Mouse (Mus musculus) liver, embryonic 16.5 days (tissue): ENCODE measurements at regions not wholly inside any gene's neighbourhood (a gene's known extent, or its start where the extent isn't known, plus 50 kb on each side); places are given as distances from the start of the nearest gene placed in this dataset.

ENCODE experiments used
- ATAC-seq: fragments of 200-750 bp; cut with Nextera tagmentation; 2 replicates; pipeline ENCODE4 v1.8.0; 2017; ENCODE audit warnings: low read depth, mild to moderate bottlenecking, moderate number of reproducible peaks, moderate library complexity
- H3K27ac ChIP-seq: fragments of 300-500 bp; sonication (generic); 2 replicates; pipeline ENCODE4 v1.5.1; 2014; ENCODE audit warnings: mild to moderate bottlenecking, low read length
- H3K27me3 ChIP-seq: fragments of 300-500 bp; sonication (generic); 2 replicates; pipeline ENCODE4 v1.6.1; 2014; ENCODE audit warnings: low read depth, low read length, mixed read lengths; ENCODE audit not compliant: control insufficient read depth, insufficient read depth
- H3K36me3 ChIP-seq: fragments of 300-500 bp; sonication (generic); 2 replicates; pipeline ENCODE4 v1.6.1; 2014; ENCODE audit warnings: mild to moderate bottlenecking; ENCODE audit not compliant: control insufficient read depth, insufficient read depth
- H3K4me1 ChIP-seq: fragments of 300-500 bp; sonication (generic); 2 replicates; pipeline ENCODE4 v1.6.1; 2014; ENCODE audit warnings: low read depth, low read length, mixed read lengths; ENCODE audit not compliant: control insufficient read depth
- H3K4me2 ChIP-seq: fragments of 300-500 bp; sonication (generic); 2 replicates; pipeline ENCODE4 v1.6.1; 2014; ENCODE audit warnings: low read depth, low read length, mixed read lengths
- H3K4me3 ChIP-seq: fragments of 300-500 bp; sonication (generic); 2 replicates; pipeline ENCODE4 v1.5.1; 2014; ENCODE audit warnings: low read depth, mild to moderate bottlenecking, low read length
- H3K9ac ChIP-seq: fragments of 300-500 bp; sonication (generic); 2 replicates; pipeline ENCODE4 v1.6.1; 2014; ENCODE audit warnings: low read depth, low read length
- H3K9me3 ChIP-seq: fragments of 300-500 bp; sonication (generic); replicated peaks from 2 replicates; pipeline ENCODE4 v1.6.1; 2016; ENCODE audit warnings: low read length; ENCODE audit not compliant: control insufficient read depth
- WGBS: fragments of 180-500 bp; shearing (Covaris S2); extraction: QIAGEN DNeasy Blood & Tissue Kit; methylation state at CpG from one replicate; pipeline ENCODE4 v1.1.7; 2014; ENCODE audit not compliant: insufficient replicate concordance; 5-methylcytosine and 5-hydroxymethylcytosine counted together

GRCm38 (mm10) chr3:128519913-128520316 is 623.8 kb upstream of the Fam241a start:
- H3K36me3 ChIP-seq: no peaks in the 10 kb centered on the region
- no peak for ATAC-seq
- H3K9ac ChIP-seq: no peak overlapping the region
- H3K4me2 ChIP-seq: no peak overlapping the region
- H3K4me1 ChIP-seq: no peaks in the 10 kb centered on the region
- H3K4me3 ChIP-seq: no peak overlapping the region
- no peaks in the 10 kb centered on the region for H3K9me3 ChIP-seq
- 69% methylated on average over 6 of the region's 6 CpGs for WGBS
- no peaks in the 10 kb centered on the region for H3K27me3 ChIP-seq
- no peak overlapping the region for H3K27ac ChIP-seq

- no peak for ATAC-seq
- 66% methylated on average over 4 of the region's 4 CpGs for WGBS
- H3K4me2 ChIP-seq: no peak overlapping the region
- no peak overlapping the region for H3K9ac ChIP-seq
- H3K4me1 ChIP-seq: no peaks in the 10 kb centered on the region
- H3K36me3 ChIP-seq: no peaks in the 10 kb centered on the region
- H3K27ac ChIP-seq: no peak overlapping the region
- H3K9me3 ChIP-seq: no peaks in the 10 kb centered on the region
- no peak overlapping the region for H3K4me3 ChIP-seq
- H3K27me3 ChIP-seq: no peaks in the 10 kb centered on the region
Observed at GRCm38 (mm10) chr3:128518806-128519205, 622.7 kb upstream of the Fam241a start.

GRCm38 (mm10) chr3:128471111-128471510 is 575.0 kb upstream of the Fam241a start:
- no peak overlapping the region for H3K9ac ChIP-seq
- no peaks in the 10 kb centered on the region for H3K9me3 ChIP-seq
- no peaks in the 10 kb centered on the region for H3K27me3 ChIP-seq
- WGBS: 37% methylated on average over 3 of the region's 3 CpGs
- H3K4me3 ChIP-seq: no peak overlapping the region
- no peak overlapping the region for H3K27ac ChIP-seq
- no peak overlapping the region for H3K4me2 ChIP-seq
- H3K4me1 ChIP-seq: no peaks in the 10 kb centered on the region
- no peak for ATAC-seq
- H3K36me3 ChIP-seq: no peaks in the 10 kb centered on the region

- no peak for ATAC-seq
- Histone ChIP-seq H3K27ac (no peak overlapping the region), H3K4me1 (no peaks in the 10 kb centered on the region), H3K9me3 (no peaks in the 10 kb centered on the region), H3K36me3 (no peaks in the 10 kb centered on the region), H3K4me3 (no peak overlapping the region), H3K27me3 (no peaks in the 10 kb centered on the region), H3K4me2 (no peak overlapping the region), H3K9ac (no peak overlapping the region)
Observed at GRCm38 (mm10) chr3:128429706-128430105, 533.6 kb upstream of the Fam241a start.

- H3K27ac ChIP-seq: no peak overlapping the region
- no peaks in the 10 kb centered on the region for H3K4me1 ChIP-seq
- H3K36me3 ChIP-seq: no peaks in the 10 kb centered on the region
- H3K9me3 ChIP-seq: no peaks in the 10 kb centered on the region
- no peaks in the 10 kb centered on the region for H3K27me3 ChIP-seq
- no peak overlapping the region for H3K4me2 ChIP-seq
- H3K4me3 ChIP-seq: no peak overlapping the region
- no peak overlapping the region for H3K9ac ChIP-seq
- ATAC-seq: no peak
- 71% methylated on average over 2 of the region's 2 CpGs for WGBS
Observed at GRCm38 (mm10) chr3:128415568-128415967, 519.4 kb upstream of the Fam241a start.

GRCm38 (mm10) chr3:128413481-128413880 is 517.4 kb upstream of the Fam241a start:
- Histone ChIP-seq H3K9me3 (no peaks in the 10 kb centered on the region), H3K27me3 (no peaks in the 10 kb centered on the region), H3K27ac (no peak overlapping the region), H3K9ac (no peak overlapping the region), H3K4me3 (no peak overlapping the region), H3K36me3 (no peaks in the 10 kb centered on the region), H3K4me2 (no peak overlapping the region), H3K4me1 (no peaks in the 10 kb centered on the region)
- 42% methylated on average over 1 of the region's 1 CpGs for WGBS
- ATAC-seq: no peak

- H3K9ac ChIP-seq: no peak overlapping the region
- H3K4me3 ChIP-seq: no peak overlapping the region
- H3K4me1 ChIP-seq: no peaks in the 10 kb centered on the region
- no peak overlapping the region for H3K4me2 ChIP-seq
- H3K27me3 ChIP-seq: no peaks in the 10 kb centered on the region
- no peak overlapping the region for H3K27ac ChIP-seq
- no peaks in the 10 kb centered on the region for H3K36me3 ChIP-seq
- no peaks in the 10 kb centered on the region for H3K9me3 ChIP-seq
- ATAC-seq: no peak
Observed at GRCm38 (mm10) chr3:128412157-128412556, 516.0 kb upstream of the Fam241a start.

GRCm38 (mm10) chr3:128394805-128395204 is 498.7 kb upstream of the Fam241a start:
- Histone ChIP-seq H3K36me3 (no peaks in the 10 kb centered on the region), H3K9ac (no peak overlapping the region), H3K27ac (no peak overlapping the region), H3K4me2 (no peak overlapping the region), H3K27me3 (no peaks in the 10 kb centered on the region), H3K4me3 (no peak overlapping the region), H3K4me1 (no peaks in the 10 kb centered on the region), H3K9me3 (no peaks in the 10 kb centered on the region)
- no peak for ATAC-seq
- 61% methylated on average over 3 of the region's 3 CpGs for whole genome bisulfite sequencing

- WGBS: 64% methylated on average over 4 of the region's 4 CpGs
- H3K27me3 ChIP-seq: no peaks in the 10 kb centered on the region
- no peak for ATAC-seq
Observed at GRCm38 (mm10) chr3:128380579-128380978, 484.5 kb upstream of the Fam241a start.

More at GRCm38 (mm10) chr3:128380579-128380978, 484.5 kb upstream of the Fam241a start:
- Histone ChIP-seq H3K27ac (no peak overlapping the region), H3K4me3 (no peak overlapping the region), H3K4me2 (no peak overlapping the region), H3K9me3 (no peaks in the 10 kb centered on the region), H3K4me1 (no peaks in the 10 kb centered on the region), H3K9ac (no peak overlapping the region), H3K36me3 (no peaks in the 10 kb centered on the region)
